ENCODE assay signal across 9 mouse cellular contexts in genomic region chr1:86381027-86381426, GRCm38 (mm10). TPM values are rescaled to one million over a fixed set of nuclear protein-coding genes. Genes with fewer than 3 reads are reported as not detected.
DNase-seq lines count a peak whose midpoint lies in the region; ATAC-seq and TF ChIP-seq lines count a peak whose summit lies in the region.
"Had no signal": no experiment of that assay in that cellular context is flagged by ENCODE, and none has a peak within 500 bp of the region (broad histone marks: within the 10 kb centered on the region; RNA-seq: fewer than 3 reads in every experiment).

No protein-coding gene starts in this region.

- in situ Hi-C loops in CH12.LX (cut with MboI; ENCODE audit: low pct_ligation_motif_present, low pct_unique_long_range_greater_than_20kb, low sequenced_read_pairs) = no loop called here

- no peaks in the 10 kb centered on the region for H3K27me3 ChIP-seq in CH12.LX (replicated peaks)
- peaks cover 2% of the 10 kb centered on the region; the same call in 1 of the 2 replicates for H3K27me3 ChIP-seq in erythroblast, embryonic 14.5 days (ENCODE audit: control insufficient read depth)
- no peaks in the 10 kb centered on the region for H3K27me3 ChIP-seq in hindbrain, postnatal 0 days (ENCODE audit: insufficient read depth, low read length)
- H3K27me3 ChIP-seq in limb, embryonic 11.5 days (ENCODE audit: control insufficient read depth, insufficient read depth, low read length) = no peaks in the 10 kb centered on the region

- peak overlapping the region in 1 of 3 experiments; percentile 42 for H3K4me3 ChIP-seq in CH12.LX (replicated peaks in 1 of 3; ENCODE audit: low read depth in 2 of 3, low read length in 2 of 3, poor library complexity in 1 of 3)
- H3K4me3 ChIP-seq in erythroblast, embryonic 14.5 days (replicated peaks) = peak overlapping the region; percentile 38
- no peak overlapping the region for H3K4me3 ChIP-seq in hindbrain, postnatal 0 days (ENCODE audit: low read length)
- H3K4me3 ChIP-seq in limb, embryonic 11.5 days (ENCODE audit: low read depth, low read length) = no peak overlapping the region

- peak overlapping the region; percentile 35; the same call in 1 of the 2 replicates for H3K4me2 ChIP-seq in CH12.LX (ENCODE audit: insufficient read depth, low read depth, poor library complexity, severe bottlenecking)
- H3K4me2 ChIP-seq in hindbrain, postnatal 0 days (ENCODE audit: low read depth, low read length) = peak overlapping the region; percentile 30; the same call in 1 of the 2 replicates
- no peak overlapping the region for H3K4me2 ChIP-seq in limb, embryonic 11.5 days (ENCODE audit: low read depth, severe bottlenecking)

- no peak overlapping the region for H3K27ac ChIP-seq in CH12.LX (ENCODE audit: insufficient read depth, low read depth)
- H3K27ac ChIP-seq in hindbrain, postnatal 0 days = no peak overlapping the region
- H3K27ac ChIP-seq in limb, embryonic 11.5 days (replicated peaks; ENCODE audit: low read depth, low read length) = no peak overlapping the region

- dilution Hi-C loops in CH12.LX (cut with MboI; ENCODE audit: extremely low pct_ligation_motif_present, extremely low pct_unique_long_range_greater_than_20kb, low sequenced_read_pairs) = no loop called here

- DNase-seq in 3T3-L1 (ENCODE audit: low read depth, low spot score) (peak; percentile 44), CH12.LX (ENCODE audit: extremely low read depth) (peak; percentile 61)
- DNase-seq in brain, embryonic 14.5 days (ENCODE audit: low read depth) = peak; percentile 63
- DNase-seq in hindbrain, postnatal 0 days (ENCODE audit: low spot score) = peak; percentile 72
- peak; percentile 55 for DNase-seq in limb, embryonic 11.5 days (ENCODE audit: low spot score)
- DNase-seq in natural killer cell, adult 2 months (ENCODE audit: low spot score in 2 of 2) = peak; percentile 30 to 52
- DNase-seq in thymus, postnatal 14 days = peak; percentile 61

- ATAC-seq in hindbrain, postnatal 0 days = peak; percentile 62; the same call in 1 of the 2 replicates
- no peak for ATAC-seq in limb, embryonic 11.5 days (ENCODE audit: insufficient number of reproducible peaks, low FRiP score, low TSS enrichment, low read depth)

- peaks cover 2% of the 10 kb centered on the region for H3K9me3 ChIP-seq in CH12.LX (replicated peaks; ENCODE audit: low read length)
- no peaks in the 10 kb centered on the region for H3K9me3 ChIP-seq in erythroblast, embryonic 14.5 days (ENCODE audit: control insufficient read depth, low read length)
- H3K9me3 ChIP-seq in hindbrain, postnatal 0 days (ENCODE audit: low read length) = no peaks in the 10 kb centered on the region
- H3K9me3 ChIP-seq in limb, embryonic 11.5 days (ENCODE audit: control insufficient read depth, low read length) = no peaks in the 10 kb centered on the region

- H3K9ac ChIP-seq in CH12.LX (ENCODE audit: insufficient read depth, low read depth) = no peak overlapping the region
- no peak overlapping the region for H3K9ac ChIP-seq in hindbrain, postnatal 0 days (replicated peaks; ENCODE audit: low read length)
- H3K9ac ChIP-seq in limb, embryonic 11.5 days (ENCODE audit: low read length) = no peak overlapping the region

- H3K36me3 ChIP-seq in CH12.LX (replicated peaks in 1 of 2; ENCODE audit: control insufficient read depth in 1 of 2, insufficient read depth in 1 of 2, low read length in 1 of 2) = no peaks in the 10 kb centered on the region
- H3K36me3 ChIP-seq in erythroblast, embryonic 14.5 days (ENCODE audit: control insufficient read depth) = no peaks in the 10 kb centered on the region
- H3K36me3 ChIP-seq in hindbrain, postnatal 0 days (ENCODE audit: insufficient read depth, low read length) = no peaks in the 10 kb centered on the region
- H3K36me3 ChIP-seq in limb, embryonic 11.5 days (ENCODE audit: control insufficient read depth, insufficient read depth, low read length) = no peaks in the 10 kb centered on the region

- peaks cover 2 to 3% of the 10 kb centered on the region in 2 experiments; a peak in 3 of 4 replicates for H3K4me1 ChIP-seq in CH12.LX (ENCODE audit: control insufficient read depth in 1 of 2, insufficient read depth in 2 of 2)
- peaks cover 5% of the 10 kb centered on the region for H3K4me1 ChIP-seq in erythroblast, embryonic 14.5 days (ENCODE audit: control insufficient read depth)
- no peaks in the 10 kb centered on the region for H3K4me1 ChIP-seq in hindbrain, postnatal 0 days (ENCODE audit: insufficient read depth, low read length)
- peaks cover 10% of the 10 kb centered on the region for H3K4me1 ChIP-seq in limb, embryonic 11.5 days (ENCODE audit: control insufficient read depth, insufficient read depth, low read length)

- peak; percentile 51 for TF ChIP-seq RAD21 in CH12.LX (IDR thresholded peaks at IDR 0.05; ENCODE audit: low read depth, low read length)

- peak; percentile 69 to 83 for TF ChIP-seq CTCF in CH12.LX (conservative IDR thresholded peaks at IDR 0.05 in 1 of 2, IDR thresholded peaks at IDR 0.05 in 1 of 2; ENCODE audit: low read depth in 2 of 2, low read length in 2 of 2)
- peak; percentile 66 for TF ChIP-seq CTCF in brain, embryonic 14.5 days (IDR thresholded peaks at IDR 0.05; ENCODE audit: borderline replicate concordance, extremely low read depth, insufficient read depth, insufficient read length)
- peak; percentile 70 for TF ChIP-seq CTCF in hindbrain, postnatal 0 days (IDR thresholded peaks at IDR 0.05; ENCODE audit: low read depth)

- no peak for TF ChIP-seq EP300 in CH12.LX (IDR thresholded peaks at IDR 0.05; ENCODE audit: low read length)

- 33% methylated on average over 13 of the region's 13 CpGs for WGBS in hindbrain, postnatal 0 days
- 32% methylated on average over 13 of the region's 13 CpGs for WGBS in limb, embryonic 11.5 days

- H3K79me2 ChIP-seq in CH12.LX (replicated peaks; ENCODE audit: control insufficient read depth, extremely low read depth, insufficient read depth, poor library complexity, severe bottlenecking) = no peaks in the 10 kb centered on the region

- TF ChIP-seq POLR2A in CH12.LX (IDR thresholded peaks at IDR 0.05; ENCODE audit: low read depth, low read length) = no peak
- TF ChIP-seq POLR2A in brain, embryonic 14.5 days (IDR thresholded peaks at IDR 0.05; ENCODE audit: borderline replicate concordance, extremely low read depth, insufficient read depth, insufficient read length, poor library complexity, severe bottlenecking) = no peak

TF ChIP-seq in CH12.LX, 34 proteins besides CTCF, POLR2A, EP300 and RAD21:
- TF ChIP-seq ZC3H11A (IDR thresholded peaks at IDR 0.05; ENCODE audit: low read depth, low read length) (no peak), SMC3 (IDR thresholded peaks at IDR 0.05; ENCODE audit: low read depth, low read length) (no peak; the same call in 1 of the 2 replicates), HCFC1 (IDR thresholded peaks at IDR 0.05; ENCODE audit: low read depth, low read length) (no peak), IRF4 (IDR thresholded peaks at IDR 0.05; ENCODE audit: low read depth, low read length) (no peak), TBP (conservative IDR thresholded peaks at IDR 0.05; ENCODE audit: low read depth, low read length) (no peak), CHD1 (IDR thresholded peaks at IDR 0.05; ENCODE audit: low read depth, low read length) (no peak), UBTF (IDR thresholded peaks at IDR 0.05; ENCODE audit: low read depth, low read length) (no peak), MXI1 (IDR thresholded peaks at IDR 0.05; ENCODE audit: low read depth, low read length) (no peak), NRF1 (IDR thresholded peaks at IDR 0.05; ENCODE audit: low read depth, low read length) (no peak), POLR2AphosphoS2 (IDR thresholded peaks at IDR 0.05; ENCODE audit: low read depth, low read length) (no peak), CHD2 (IDR thresholded peaks at IDR 0.05; ENCODE audit: low read length) (no peak), ZNF384 (IDR thresholded peaks at IDR 0.05; ENCODE audit: low read depth, low read length) (no peak), PAX5 (IDR thresholded peaks at IDR 0.05; ENCODE audit: low read length) (no peak), GABPA (IDR thresholded peaks at IDR 0.05; ENCODE audit: insufficient replicate concordance, low read depth, low read length) (no peak), MAFK (IDR thresholded peaks at IDR 0.05; ENCODE audit: insufficient replicate concordance, low read length) (no peak), USF2 (conservative IDR thresholded peaks at IDR 0.05; ENCODE audit: low read depth, low read length) (no peak), SIN3A (IDR thresholded peaks at IDR 0.05; ENCODE audit: low read length) (no peak), ELF1 (IDR thresholded peaks at IDR 0.05; ENCODE audit: low read depth, low read length) (no peak), NELFE (IDR thresholded peaks at IDR 0.05; ENCODE audit: low read depth, low read length) (no peak), MYC (IDR thresholded peaks at IDR 0.05; ENCODE audit: low read depth, low read length) (no peak)

RNA-seq across cellular contexts. Expression of gene Ncl, which starts 21.8 kb away (rescaled TPM):
- total RNA-seq in CH12.LX (2012; rRNA removed) (359 and 490 TPM in 2 replicates), CH12.LX (2014; rRNA removed) (176 and 184 TPM in 2 replicates)
- polyA plus RNA-seq in CH12.LX (2012; ENCODE audit: insufficient read length, low read depth) = 2,617 and 2,771 TPM in 2 replicates
- polyA plus RNA-seq in brain, embryonic 14.5 days (2012; rRNA removed) = 42.5 and 135 TPM in 2 replicates
- 62.6 and 76.8 TPM in 2 replicates for polyA plus RNA-seq in erythroblast, embryonic 14.5 days (2012)
- total RNA-seq in hindbrain, postnatal 0 days (2014; rRNA removed) = 15.1 and 17.2 TPM in 2 replicates
- 203 and 213 TPM in 2 replicates for polyA plus RNA-seq in hindbrain, postnatal 0 days (2015; fragmentation: Nextera tagmentation; extraction: Ambion mirVana)
- 483 and 544 TPM in 2 replicates for polyA plus RNA-seq in limb, embryonic 11.5 days (2014; fragmentation: Nextera tagmentation; extraction: Ambion mirVana)

RNA-seq across cellular contexts. Expression of gene Nmur1, which starts 45.0 kb away (rescaled TPM):
- total RNA-seq in CH12.LX (2012; rRNA removed) (0.13 TPM in 1 of 2 replicates, not detected in the other), CH12.LX (2014; rRNA removed) (not detected in 2 replicates)
- 0.16 TPM in 1 of 2 replicates, not detected in the other for polyA plus RNA-seq in CH12.LX (2012; ENCODE audit: insufficient read length, low read depth)
- 0.09 and 0.11 TPM in 2 replicates for polyA plus RNA-seq in brain, embryonic 14.5 days (2012; rRNA removed)
- not detected in 2 replicates for polyA plus RNA-seq in erythroblast, embryonic 14.5 days (2012)
- 0.16 TPM in 1 of 2 replicates, not detected in the other for total RNA-seq in hindbrain, postnatal 0 days (2014; rRNA removed)
- polyA plus RNA-seq in hindbrain, postnatal 0 days (2015; fragmentation: Nextera tagmentation; extraction: Ambion mirVana) = 0.16 and 0.24 TPM in 2 replicates
- 0.12 and 0.40 TPM in 2 replicates for polyA plus RNA-seq in limb, embryonic 11.5 days (2014; fragmentation: Nextera tagmentation; extraction: Ambion mirVana)
- total RNA-seq: gastrocnemius, postnatal 36 days had no signal

RNA-seq across cellular contexts. Expression of gene Tex44, which starts 45.1 kb away (rescaled TPM):
- not detected in 2 replicates for total RNA-seq in CH12.LX (2012; rRNA removed)
- total RNA-seq in CH12.LX (2014; rRNA removed) = not detected in 2 replicates
- polyA plus RNA-seq in CH12.LX (2012; ENCODE audit: insufficient read length, low read depth) = not detected in 2 replicates
- not detected in 2 replicates for polyA plus RNA-seq in brain, embryonic 14.5 days (2012; rRNA removed)
- not detected in 2 replicates for polyA plus RNA-seq in erythroblast, embryonic 14.5 days (2012)
- not detected in 2 replicates for total RNA-seq in hindbrain, postnatal 0 days (2014; rRNA removed)
- not detected in 2 replicates for polyA plus RNA-seq in hindbrain, postnatal 0 days (2015; fragmentation: Nextera tagmentation; extraction: Ambion mirVana)
- polyA plus RNA-seq in limb, embryonic 11.5 days (2014; fragmentation: Nextera tagmentation; extraction: Ambion mirVana) = not detected in 2 replicates
- total RNA-seq: gastrocnemius, postnatal 36 days had no signal
